Mouse (Mus musculus): ENCODE results near the gene Zfp423. TPM values are rescaled to one million over a fixed set of nuclear protein-coding genes. Genes with fewer than 3 reads are reported as not detected.

The Zfp423 gene
- polyA plus RNA-seq, 1 experiment = not detected

- Histone ChIP-seq H3K27ac (ENCODE audit: insufficient read depth, low read depth, low read length) (no peak overlapping the region), H3K4me1 (ENCODE audit: control insufficient read depth, insufficient read depth, low read length) (peaks cover 13% of the 10 kb centered on the region), H3K4me3 (ENCODE audit: insufficient read depth, low read depth, low read length) (no peak overlapping the region)
- TF ChIP-seq POLR2A (IDR thresholded peaks at IDR 0.05; ENCODE audit: insufficient read depth, low read depth, low read length) = no peak
- no peak for TF ChIP-seq CTCF (IDR thresholded peaks at IDR 0.05; ENCODE audit: insufficient read depth, low read depth, low read length)
- WGBS = 70% methylated on average over 6 of the region's 6 CpGs
These were observed 36.5 kb downstream of the Zfp423 start for GRCm38 (mm10) chr8:87922936-87923335.

GRCm38 (mm10) chr8:87922446-87922845 lies 36.9 kb downstream of the Zfp423 start:
- Histone ChIP-seq H3K4me1 (ENCODE audit: control insufficient read depth, insufficient read depth, low read length) (peaks cover 13% of the 10 kb centered on the region), H3K27ac (ENCODE audit: insufficient read depth, low read depth, low read length) (no peak overlapping the region)
- WGBS = 53% methylated on average over 6 of the region's 6 CpGs

GRCm38 (mm10) chr8:87918004-87918403 lies 41.4 kb downstream of the Zfp423 start:
- WGBS = 54% methylated on average over 5 of the region's 5 CpGs
- Histone ChIP-seq H3K4me1 (ENCODE audit: control insufficient read depth, insufficient read depth, low read length) (peaks cover 13% of the 10 kb centered on the region), H3K27ac (ENCODE audit: insufficient read depth, low read depth, low read length) (no peak overlapping the region), H3K4me3 (ENCODE audit: insufficient read depth, low read depth, low read length) (no peak overlapping the region)
- TF ChIP-seq CTCF (IDR thresholded peaks at IDR 0.05; ENCODE audit: insufficient read depth, low read depth, low read length) (no peak), POLR2A (IDR thresholded peaks at IDR 0.05; ENCODE audit: insufficient read depth, low read depth, low read length) (no peak)

More at GRCm38 (mm10) chr8:87922446-87922845, 36.9 kb downstream of the Zfp423 start:
- TF ChIP-seq CTCF (IDR thresholded peaks at IDR 0.05; ENCODE audit: insufficient read depth, low read depth, low read length) (no peak), POLR2A (IDR thresholded peaks at IDR 0.05; ENCODE audit: insufficient read depth, low read depth, low read length) (no peak)
- no peak overlapping the region for H3K4me3 ChIP-seq (ENCODE audit: insufficient read depth, low read depth, low read length)

- no peak overlapping the region for H3K4me3 ChIP-seq (ENCODE audit: insufficient read depth, low read depth, low read length)
- H3K27ac ChIP-seq (ENCODE audit: insufficient read depth, low read depth, low read length) = no peak overlapping the region
- TF ChIP-seq POLR2A (IDR thresholded peaks at IDR 0.05; ENCODE audit: insufficient read depth, low read depth, low read length) = no peak
- no peak for TF ChIP-seq CTCF (IDR thresholded peaks at IDR 0.05; ENCODE audit: insufficient read depth, low read depth, low read length)
- peaks cover 12% of the 10 kb centered on the region for H3K4me1 ChIP-seq (ENCODE audit: control insufficient read depth, insufficient read depth, low read length)
- 77% methylated on average over 9 of the region's 9 CpGs for WGBS
These were observed 43.6 kb downstream of the Zfp423 start for GRCm38 (mm10) chr8:87915763-87916162.

GRCm38 (mm10) chr8:87914247-87914967 lies 45.0 kb downstream of the Zfp423 start:
- H3K4me1 ChIP-seq (ENCODE audit: control insufficient read depth, insufficient read depth, low read length) = peaks cover 10% of the 10 kb centered on the region
- 69% methylated on average over 6 of the region's 6 CpGs for WGBS
- TF ChIP-seq CTCF (IDR thresholded peaks at IDR 0.05; ENCODE audit: insufficient read depth, low read depth, low read length) = no peak
- no peak for TF ChIP-seq POLR2A (IDR thresholded peaks at IDR 0.05; ENCODE audit: insufficient read depth, low read depth, low read length)
- H3K27ac ChIP-seq (ENCODE audit: insufficient read depth, low read depth, low read length) = no peak overlapping the region
- no peak overlapping the region for H3K4me3 ChIP-seq (ENCODE audit: insufficient read depth, low read depth, low read length)

GRCm38 (mm10) chr8:87908940-87909339 lies 50.5 kb downstream of the Zfp423 start:
- whole genome bisulfite sequencing = 96% methylated on average over 2 of the region's 2 CpGs
- no peak overlapping the region for H3K4me3 ChIP-seq (ENCODE audit: insufficient read depth, low read depth, low read length)
- TF ChIP-seq POLR2A (IDR thresholded peaks at IDR 0.05; ENCODE audit: insufficient read depth, low read depth, low read length) = no peak
- no peak for TF ChIP-seq CTCF (IDR thresholded peaks at IDR 0.05; ENCODE audit: insufficient read depth, low read depth, low read length)
- no peak overlapping the region for H3K27ac ChIP-seq (ENCODE audit: insufficient read depth, low read depth, low read length)
- H3K4me1 ChIP-seq (ENCODE audit: control insufficient read depth, insufficient read depth, low read length) = 0 out of 2 replicates have a peak, but pooled peaks cover 2% of the 10 kb centered on the region

GRCm38 (mm10) chr8:87905404-87905803 lies 54.0 kb downstream of the Zfp423 start:
- no peak overlapping the region for H3K4me3 ChIP-seq (ENCODE audit: insufficient read depth, low read depth, low read length)
- 89% methylated on average over 5 of the region's 5 CpGs for WGBS
- H3K4me1 ChIP-seq (ENCODE audit: control insufficient read depth, insufficient read depth, low read length) = 0 out of 2 replicates have a peak, but pooled peaks cover 2% of the 10 kb centered on the region
- TF ChIP-seq CTCF (IDR thresholded peaks at IDR 0.05; ENCODE audit: insufficient read depth, low read depth, low read length) (no peak), POLR2A (IDR thresholded peaks at IDR 0.05; ENCODE audit: insufficient read depth, low read depth, low read length) (no peak)
- no peak overlapping the region for H3K27ac ChIP-seq (ENCODE audit: insufficient read depth, low read depth, low read length)

GRCm38 (mm10) chr8:87904108-87904507 lies 55.3 kb downstream of the Zfp423 start:
- no peak overlapping the region for H3K27ac ChIP-seq (ENCODE audit: insufficient read depth, low read depth, low read length)
- H3K4me1 ChIP-seq (ENCODE audit: control insufficient read depth, insufficient read depth, low read length) = 0 out of 2 replicates have a peak, but pooled peaks cover 2% of the 10 kb centered on the region
- WGBS = 88% methylated on average over 5 of the region's 5 CpGs
- no peak overlapping the region for H3K4me3 ChIP-seq (ENCODE audit: insufficient read depth, low read depth, low read length)
- TF ChIP-seq CTCF (IDR thresholded peaks at IDR 0.05; ENCODE audit: insufficient read depth, low read depth, low read length) (no peak), POLR2A (IDR thresholded peaks at IDR 0.05; ENCODE audit: insufficient read depth, low read depth, low read length) (no peak)

- TF ChIP-seq POLR2A (IDR thresholded peaks at IDR 0.05; ENCODE audit: insufficient read depth, low read depth, low read length) = no peak
- TF ChIP-seq CTCF (IDR thresholded peaks at IDR 0.05; ENCODE audit: insufficient read depth, low read depth, low read length) = no peak
These were observed 64.0 kb downstream of the Zfp423 start for GRCm38 (mm10) chr8:87895203-87896041.

More at GRCm38 (mm10) chr8:87895203-87896041, 64.0 kb downstream of the Zfp423 start:
- H3K27ac ChIP-seq (ENCODE audit: insufficient read depth, low read depth, low read length) = no peak overlapping the region
- no peak overlapping the region for H3K4me3 ChIP-seq (ENCODE audit: insufficient read depth, low read depth, low read length)
- 77% methylated on average over 13 of the region's 13 CpGs for WGBS
- peaks cover 16% of the 10 kb centered on the region for H3K4me1 ChIP-seq (ENCODE audit: control insufficient read depth, insufficient read depth, low read length)
